Mouse (Mus musculus): ENCODE results near the gene Hdac6. TPM values are rescaled to one million over a fixed set of nuclear protein-coding genes. Genes with fewer than 3 reads are reported as not detected.

Hdac6 gene
- total RNA-seq (2021), result 1 to 10 TPM; 4.3 to 4.9 TPM
- long read RNA-seq, experiment 1, partial matches to known transcripts, result 2 of 2 reads
- long read RNA-seq, experiment 1, other reads (novel, unspliced or antisense), result 0 of 2 reads
- long read RNA-seq, experiment 2, partial matches to known transcripts, result 3 of 3 reads
- long read RNA-seq, experiment 2, other reads (novel, unspliced or antisense), result 0 of 3 reads

DNA sequence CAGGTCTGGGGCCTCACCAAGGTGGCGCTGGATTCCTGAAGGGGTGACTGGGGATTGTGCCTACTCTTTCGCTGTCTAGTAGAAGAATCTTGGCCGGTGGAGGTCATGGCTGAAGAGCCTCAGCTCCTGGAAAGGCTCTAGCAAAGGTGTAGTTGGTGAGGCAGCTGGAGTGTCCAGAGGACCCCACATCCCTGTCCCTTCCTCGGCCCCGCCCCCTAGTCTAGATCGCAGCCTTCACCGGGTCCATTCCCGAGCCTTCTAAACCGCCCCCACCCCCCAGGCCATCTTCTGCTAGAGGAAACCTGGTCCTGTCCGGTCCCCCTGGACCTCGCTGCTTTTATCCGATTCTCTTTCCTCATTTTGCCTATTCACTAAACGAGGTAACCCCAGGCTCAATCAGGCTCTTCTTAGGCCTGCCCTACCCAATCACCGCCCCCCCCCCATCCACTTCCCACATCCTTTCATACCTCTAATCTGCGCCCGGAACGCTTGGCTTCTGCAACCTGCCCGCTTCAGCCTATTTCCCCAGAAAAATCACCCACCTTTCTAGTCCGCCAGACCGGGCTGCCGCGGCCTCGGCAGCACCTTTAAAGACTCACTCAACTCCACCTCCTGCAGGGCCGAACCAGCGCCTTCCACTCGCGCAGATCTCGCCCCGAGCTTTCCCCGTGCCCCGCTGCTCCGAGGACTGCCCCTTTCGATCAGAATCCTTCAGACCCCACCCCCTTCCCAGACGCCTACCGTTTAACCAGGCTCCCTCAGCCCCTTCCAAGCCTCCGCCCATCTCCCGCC is at the start of gene Hdac6:
Hdac6 (minus strand) TSS at position 782 of the 792 bp plus-strand sequence.
- DNase-seq, result no peak

DNA sequence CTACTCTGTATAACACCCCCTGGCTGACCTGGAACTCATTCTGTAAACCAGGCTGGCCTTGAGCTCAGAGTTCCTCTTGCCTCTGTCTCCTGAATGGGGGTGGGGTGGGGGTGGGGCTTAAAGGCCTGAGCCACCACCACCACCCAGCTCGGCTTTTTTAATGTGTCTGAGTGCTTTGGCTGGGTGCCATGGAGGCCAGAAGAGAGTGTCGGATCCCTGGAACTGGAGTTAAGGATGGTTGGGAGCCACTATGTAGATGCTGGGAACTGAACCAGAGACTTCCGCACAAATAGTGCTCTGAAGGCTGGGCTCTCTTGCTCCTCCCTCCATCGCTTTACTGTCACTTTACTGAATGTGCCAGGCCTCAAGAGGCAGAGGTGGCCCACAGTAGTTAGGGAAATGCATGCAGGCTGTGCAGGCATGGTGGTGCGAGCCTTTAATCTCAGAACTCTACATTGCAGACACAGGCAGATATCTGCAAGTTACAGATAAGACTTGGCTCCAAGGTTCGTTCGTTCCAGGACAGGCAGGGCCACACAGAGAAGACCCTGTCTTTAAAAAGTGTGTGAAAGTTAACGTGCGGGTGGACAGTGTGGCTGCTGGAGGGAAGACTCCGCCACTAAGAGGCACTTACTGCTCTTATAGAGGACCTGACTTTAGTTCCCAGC is 45.5 kb upstream of the Hdac6 start:
- DNase-seq, result no peak
- intact Hi-C loops (cut with DNase I), result no loop called here

More for the DNA sequence above, at the start of gene Hdac6:
- intact Hi-C loops (cut with DNase I), result no loop called here

DNA sequence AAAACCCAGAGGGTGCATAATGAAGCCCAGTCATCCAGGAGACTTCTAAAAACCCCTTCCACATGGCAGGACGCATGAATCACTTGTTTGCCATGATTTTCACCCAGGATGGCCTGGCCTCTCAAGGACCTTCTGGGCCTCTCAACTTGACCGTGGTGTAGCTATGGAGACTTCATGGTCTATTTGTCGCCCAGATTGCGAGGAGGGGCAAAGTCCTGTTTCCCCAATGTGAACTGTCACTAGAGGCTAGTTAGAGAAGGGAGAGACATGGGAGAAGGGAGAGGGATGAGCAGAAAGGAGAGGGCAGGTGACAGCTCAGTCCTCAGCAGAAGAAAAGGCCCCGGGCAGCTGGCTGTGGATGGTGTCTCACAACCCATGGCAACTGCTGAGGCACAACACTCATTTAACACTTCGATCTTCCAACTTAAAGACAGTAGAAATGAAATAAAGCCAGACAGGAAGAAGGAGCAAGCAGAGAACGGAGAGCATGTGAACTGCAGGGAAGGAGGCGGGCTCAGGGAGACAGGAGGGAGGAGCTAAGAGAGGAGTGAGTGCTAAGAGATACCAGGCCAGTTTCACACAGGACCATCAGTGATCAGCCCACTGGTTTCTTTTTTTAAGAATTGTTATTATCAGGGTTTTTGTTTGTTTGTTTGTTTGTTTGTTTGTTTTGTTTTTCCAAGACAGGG is 44.8 kb upstream of the Hdac6 start:
- intact Hi-C loops (cut with DNase I), result no loop called here
- no peak for DNase-seq

DNA sequence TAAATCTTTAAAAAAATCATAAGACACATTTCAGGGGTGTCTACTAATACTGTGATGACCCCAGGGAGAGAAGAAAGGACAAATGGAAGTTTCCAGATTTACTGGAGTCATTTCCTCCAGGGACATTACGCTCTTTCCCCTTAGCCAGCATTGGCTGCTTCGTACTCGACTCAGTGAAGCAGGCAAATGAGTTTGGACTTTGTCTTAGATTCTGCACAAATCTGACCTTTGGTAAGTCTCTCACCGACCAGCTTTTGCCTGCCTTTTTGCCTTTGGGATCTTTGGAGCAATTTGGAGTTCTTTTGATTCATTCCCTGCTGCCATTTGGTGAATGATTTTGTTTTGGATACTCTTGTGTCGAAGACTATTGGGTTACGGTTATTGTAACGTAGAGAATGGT is 33.7 kb upstream of the Hdac6 start:
- intact Hi-C loops (cut with DNase I), result no loop called here
- DNase-seq, result no peak

DNA sequence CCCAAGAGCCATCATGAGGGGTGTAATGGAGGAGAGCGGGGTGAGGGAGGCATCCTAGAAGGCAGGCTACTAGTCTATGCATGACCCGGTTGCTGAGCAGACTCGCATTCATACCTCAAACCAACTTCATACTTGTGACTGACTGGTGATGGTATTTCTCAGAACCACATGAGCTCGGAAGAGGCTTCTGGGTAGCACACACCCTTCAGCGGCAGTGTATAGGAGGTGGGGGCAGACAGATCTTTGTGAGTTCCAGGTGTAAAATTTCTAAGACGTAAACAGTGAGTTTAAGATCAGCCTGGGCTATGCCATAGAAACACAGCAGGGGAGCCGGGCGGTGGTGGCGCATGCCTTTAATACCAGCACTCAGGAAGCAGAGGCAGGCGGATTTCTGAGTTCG is 30.2 kb upstream of the Hdac6 start, which contains the start of gene Gata1:
Gata1 (minus strand) TSS at position 180 of the 400 bp plus-strand sequence.
- no peak for DNase-seq
- intact Hi-C loops (cut with DNase I), result no loop called here

DNA sequence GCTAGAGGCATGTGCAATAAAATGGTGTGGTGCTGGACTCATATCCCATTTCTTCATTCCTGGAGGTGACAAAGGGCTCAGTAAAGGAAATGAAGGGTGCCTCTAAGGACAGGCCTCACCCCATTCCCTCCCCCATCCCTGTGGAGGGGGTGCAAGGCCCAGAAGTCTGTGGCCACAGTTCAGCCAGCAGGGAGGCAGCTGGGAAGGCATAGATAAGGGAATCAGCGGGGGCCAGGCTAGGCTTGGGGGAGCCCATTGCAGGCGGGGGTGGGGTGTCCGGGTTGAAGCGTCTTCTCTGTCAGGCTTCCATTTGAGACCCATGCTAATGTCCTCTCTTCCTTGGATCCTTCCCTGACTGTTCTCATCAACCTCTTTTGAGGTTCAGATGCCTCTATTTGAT is 23.6 kb upstream of the Hdac6 start:
- no peak for DNase-seq
- intact Hi-C loops (cut with DNase I), result no loop called here

DNA sequence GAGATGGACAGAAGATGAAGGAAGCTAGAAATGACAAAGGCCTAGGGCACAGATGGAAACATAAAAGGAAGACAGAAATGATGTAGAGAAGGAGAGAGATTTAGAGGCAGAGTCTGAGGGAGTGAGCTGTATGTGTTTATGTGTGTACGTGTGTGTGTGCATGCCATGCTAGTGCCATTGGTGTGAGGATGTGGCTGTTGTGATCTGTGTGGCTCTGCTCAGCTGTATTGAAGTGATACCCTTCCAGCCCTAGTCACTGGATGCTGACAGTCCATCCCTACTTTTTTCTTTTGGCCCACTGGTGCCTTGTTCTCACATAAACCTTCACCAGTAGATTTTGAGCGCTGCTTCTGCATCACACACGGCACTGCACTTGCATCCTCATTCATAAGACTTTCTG is 21.2 kb upstream of the Hdac6 start:
- DNase-seq, result no peak
- intact Hi-C loops (cut with DNase I), result no loop called here

DNA sequence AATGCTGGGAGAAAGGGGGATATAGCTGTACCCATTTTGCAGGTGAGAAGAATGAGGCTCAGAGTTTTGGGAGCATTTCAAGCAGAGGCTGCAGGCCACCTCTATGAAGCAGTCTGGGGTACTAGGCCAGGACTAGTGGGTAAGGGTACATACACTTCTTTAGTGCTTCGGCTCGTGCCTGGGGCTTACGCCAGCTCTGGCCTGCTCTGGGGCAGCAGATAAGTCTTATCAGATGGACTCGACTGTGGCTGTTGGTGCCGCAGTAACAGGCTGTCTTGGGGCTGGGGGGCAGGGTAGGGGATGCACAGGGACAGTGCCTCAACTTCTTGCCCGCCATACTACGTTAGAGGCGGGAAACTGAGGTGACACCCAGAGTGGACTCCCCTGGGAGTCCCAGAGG is 20.5 kb upstream of the Hdac6 start:
- intact Hi-C loops (cut with DNase I), result no loop called here
- DNase-seq, result no peak

DNA sequence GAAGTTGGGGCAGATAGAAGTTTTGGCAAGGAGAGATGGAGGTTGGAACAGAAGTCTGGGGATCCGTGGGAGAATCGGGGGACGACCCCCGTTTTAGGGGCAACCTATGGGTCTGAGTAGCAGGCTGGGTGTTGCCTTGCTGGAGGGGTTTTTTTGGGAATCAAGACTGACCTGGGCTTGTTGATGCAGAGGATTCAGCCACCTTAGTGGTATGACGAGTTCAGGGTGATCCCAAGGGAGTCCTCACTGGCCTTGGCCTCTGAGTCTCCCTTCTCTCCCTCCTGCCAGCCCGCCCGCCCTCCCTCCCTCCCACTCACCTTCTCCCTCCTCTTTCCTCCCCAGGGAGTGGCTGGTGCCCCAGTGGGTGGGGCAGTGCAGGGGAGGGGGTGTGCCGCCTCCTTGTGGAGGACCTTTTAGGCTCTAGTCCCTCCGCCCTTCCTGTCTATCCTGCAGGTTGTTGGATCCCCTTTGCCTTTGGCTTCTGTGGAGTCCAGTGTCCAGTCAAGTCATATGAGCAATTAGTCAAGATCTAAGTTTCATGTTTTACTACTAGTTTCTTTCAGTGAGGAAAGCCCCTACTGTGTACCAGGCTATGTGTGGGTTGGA is 20.0 kb upstream of the Hdac6 start:
- intact Hi-C loops (cut with DNase I), result no loop called here
- no peak for DNase-seq

DNA sequence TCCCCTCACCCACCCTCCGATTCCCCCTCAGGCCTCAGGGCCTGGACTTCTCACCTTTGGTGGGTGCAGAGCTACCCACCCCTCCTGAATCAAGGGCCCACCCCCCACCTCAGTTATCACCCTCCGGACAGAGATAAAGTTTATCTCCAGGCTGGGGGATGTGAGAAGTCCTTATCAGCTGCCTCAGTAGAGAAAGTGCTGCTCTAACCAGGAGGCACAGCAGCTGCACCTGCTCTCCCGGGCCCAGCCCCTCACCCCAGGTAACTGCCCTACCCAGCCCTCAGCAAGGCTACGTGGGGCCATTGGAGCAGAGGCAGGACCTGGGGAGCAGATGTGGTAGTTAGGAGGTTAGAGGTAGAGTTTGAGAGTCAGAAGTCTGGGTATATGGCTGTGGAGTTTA is 18.5 kb upstream of the Hdac6 start:
- DNase-seq, result no peak
- intact Hi-C loops (cut with DNase I), result no loop called here

DNA sequence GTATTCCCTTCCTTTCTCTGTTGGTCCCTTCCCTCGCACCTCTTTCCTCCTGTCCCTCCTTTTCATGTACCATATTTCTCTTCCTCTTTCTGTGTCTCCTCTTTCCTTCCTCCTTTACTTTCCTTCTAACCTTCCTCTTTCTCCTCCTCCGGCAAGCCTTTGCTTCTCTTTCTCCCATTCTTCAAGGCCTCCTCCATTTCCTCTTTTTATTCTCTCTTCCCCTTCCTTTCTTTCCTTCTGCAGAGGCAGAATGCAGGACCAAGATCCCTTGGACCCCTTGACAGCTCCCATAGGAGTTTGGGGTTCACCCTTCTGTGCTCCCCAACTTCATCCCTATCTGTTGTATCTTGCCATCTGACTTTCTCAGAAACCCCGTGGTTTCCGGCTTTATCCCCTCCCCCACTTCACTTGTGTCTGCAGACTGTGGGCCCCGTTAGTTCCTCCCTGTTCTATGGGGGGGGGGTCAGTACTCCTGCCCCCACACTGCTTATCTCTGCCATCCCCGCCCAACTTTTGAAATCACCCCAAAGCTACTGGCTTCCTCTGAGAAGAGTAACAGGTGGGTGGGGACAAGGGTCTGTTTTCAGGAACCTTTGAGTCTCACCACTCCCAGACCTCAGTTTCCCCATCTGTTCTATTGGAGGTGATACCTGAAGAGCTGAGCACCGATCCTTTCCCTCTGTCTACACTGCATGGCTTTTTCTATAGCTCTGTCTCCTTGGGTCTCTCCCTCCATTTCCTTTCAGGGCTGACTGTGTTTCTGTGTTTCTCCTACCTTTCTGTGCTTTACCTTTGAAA is 16.3 kb upstream of the Hdac6 start:
- intact Hi-C loops (cut with DNase I), result no loop called here
- no peak for DNase-seq

DNA sequence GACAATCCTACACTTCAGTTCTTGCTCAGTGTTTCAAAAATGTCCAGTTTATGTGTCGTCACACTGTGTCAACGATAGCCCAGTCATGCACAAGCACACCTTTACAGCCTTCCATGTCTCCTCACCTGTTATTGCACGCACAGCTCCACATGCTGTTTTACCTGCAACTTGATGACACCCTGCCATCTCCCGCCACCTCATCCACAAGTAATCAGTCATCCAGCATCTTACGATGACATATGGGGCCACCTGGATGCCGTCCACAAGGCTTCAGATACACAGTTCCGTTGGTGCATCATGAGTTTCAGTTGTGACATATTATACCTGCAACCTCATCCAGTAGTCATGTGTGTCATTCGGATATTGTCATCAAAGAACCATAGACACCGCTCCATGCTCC is 11.2 kb upstream of the Hdac6 start:
- DNase-seq, result no peak
- intact Hi-C loops (cut with DNase I), result no loop called here

DNA sequence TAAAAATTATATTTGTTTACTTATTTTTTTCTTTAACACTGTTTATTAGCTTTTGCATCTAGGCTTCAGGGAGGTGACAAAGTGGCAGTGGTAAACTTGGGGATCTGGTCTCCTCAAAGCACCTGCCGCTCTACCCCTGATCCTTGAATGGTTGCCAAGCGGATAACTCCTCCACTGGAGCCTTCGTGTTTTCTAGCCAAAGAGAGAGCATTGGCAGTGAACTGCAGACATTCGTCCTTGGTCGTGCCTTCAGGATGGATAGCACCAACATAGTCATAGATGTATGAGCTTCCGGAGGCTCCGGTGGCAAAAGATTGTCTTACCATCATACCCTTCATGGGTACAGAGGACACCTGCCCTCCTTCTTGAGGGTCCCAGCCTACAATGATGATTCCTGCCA is 2.4 kb upstream of the Hdac6 start:
- DNase-seq, result no peak
- intact Hi-C loops (cut with DNase I), result no loop called here

DNA sequence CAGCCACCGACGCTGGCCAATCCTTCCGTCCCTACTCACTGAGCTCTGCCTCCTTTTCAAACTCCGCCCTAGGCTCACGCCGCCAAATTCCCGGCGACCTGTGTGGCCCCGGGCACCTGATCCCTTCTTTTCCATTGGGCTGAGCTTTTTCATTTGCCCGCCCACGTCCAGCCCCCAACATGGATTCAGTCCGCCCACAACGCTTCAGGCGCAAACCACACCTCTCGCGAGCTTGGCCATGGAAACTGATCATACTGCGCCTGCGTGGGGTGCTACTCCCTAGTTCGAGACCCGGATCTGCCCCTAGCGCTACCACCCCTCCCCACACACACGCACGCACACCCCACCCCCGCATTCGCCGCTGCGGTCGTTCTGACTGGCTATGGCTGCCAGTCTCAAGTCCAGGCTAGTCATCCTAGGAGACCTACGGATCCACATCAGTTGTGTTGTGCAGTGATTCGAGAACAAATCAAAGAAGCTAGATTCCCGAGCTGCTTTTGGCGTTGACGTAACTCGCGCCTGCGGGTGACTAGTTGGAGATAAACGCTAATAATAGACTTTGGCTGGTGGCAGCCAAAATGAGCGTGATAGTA is 307 bp upstream of the Hdac6 start:
- intact Hi-C loops (cut with DNase I), result no loop called here

DNA sequence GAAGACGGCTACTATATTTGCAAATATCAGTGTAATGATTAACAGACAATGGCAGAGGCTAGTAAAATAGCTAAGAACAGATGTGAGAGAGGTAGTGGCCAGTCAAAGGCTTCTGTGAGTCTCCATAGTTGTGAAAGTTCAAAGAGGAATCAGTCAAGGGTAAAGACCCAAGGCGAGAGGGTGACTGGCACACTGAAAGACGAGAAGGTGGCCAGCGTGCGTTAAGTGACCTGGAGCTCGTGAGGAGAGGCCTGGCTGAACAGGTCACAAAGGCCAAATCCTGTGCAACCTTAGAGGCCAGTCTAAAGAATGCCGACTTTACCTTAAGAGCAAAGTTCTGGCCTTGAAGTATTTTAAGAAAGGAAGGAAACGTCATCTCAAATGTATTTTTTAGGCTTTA is 2.1 kb downstream of the Hdac6 start:
- no peak for DNase-seq
- intact Hi-C loops (cut with DNase I), result no loop called here

More for the DNA sequence above, 307 bp upstream of the Hdac6 start:
- DNase-seq, result peak; percentile 86 to 90

DNA sequence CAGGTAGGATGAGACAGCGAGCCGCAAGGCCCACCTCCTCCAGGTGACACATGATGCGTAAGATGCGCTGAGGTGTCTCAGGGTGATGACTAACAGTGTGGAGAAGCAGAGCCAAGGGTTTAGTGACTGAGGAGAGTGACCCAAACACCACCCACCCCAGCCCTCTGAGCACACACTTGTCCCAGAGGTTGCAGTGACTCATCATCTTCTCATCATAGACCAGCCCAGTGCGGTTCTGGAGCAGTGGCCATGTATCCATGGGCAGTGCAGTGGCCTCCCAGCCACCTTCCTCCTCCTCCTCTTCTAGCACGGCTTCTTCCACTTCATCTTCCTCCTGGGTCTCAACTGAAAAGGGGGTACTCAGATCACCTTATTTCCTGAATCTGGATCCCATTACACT is 10.0 kb downstream of the Hdac6 start:
- intact Hi-C loops (cut with DNase I), result no loop called here
- DNase-seq, result no peak

DNA sequence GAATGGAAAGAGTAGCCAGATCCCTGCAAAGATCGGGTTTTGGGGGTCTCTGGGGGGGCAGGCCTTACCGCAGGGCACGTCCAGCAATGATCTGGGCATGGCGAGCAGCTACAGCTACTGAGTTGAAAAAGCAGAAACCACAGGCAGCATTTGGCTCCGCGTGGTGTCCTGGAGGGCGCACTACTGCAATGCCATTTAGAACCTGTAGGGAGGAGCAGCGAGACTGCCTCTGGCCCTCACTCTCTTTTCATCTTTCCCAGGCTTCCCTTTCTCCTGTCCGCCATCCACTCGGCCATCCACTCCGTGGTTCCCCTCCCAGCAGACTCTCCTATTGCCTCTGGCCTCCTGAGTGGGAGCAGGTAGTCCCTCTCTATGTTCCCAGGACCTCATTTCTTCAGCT is 10.8 kb downstream of the Hdac6 start:
- intact Hi-C loops (cut with DNase I), result no loop called here
- no peak for DNase-seq

DNA sequence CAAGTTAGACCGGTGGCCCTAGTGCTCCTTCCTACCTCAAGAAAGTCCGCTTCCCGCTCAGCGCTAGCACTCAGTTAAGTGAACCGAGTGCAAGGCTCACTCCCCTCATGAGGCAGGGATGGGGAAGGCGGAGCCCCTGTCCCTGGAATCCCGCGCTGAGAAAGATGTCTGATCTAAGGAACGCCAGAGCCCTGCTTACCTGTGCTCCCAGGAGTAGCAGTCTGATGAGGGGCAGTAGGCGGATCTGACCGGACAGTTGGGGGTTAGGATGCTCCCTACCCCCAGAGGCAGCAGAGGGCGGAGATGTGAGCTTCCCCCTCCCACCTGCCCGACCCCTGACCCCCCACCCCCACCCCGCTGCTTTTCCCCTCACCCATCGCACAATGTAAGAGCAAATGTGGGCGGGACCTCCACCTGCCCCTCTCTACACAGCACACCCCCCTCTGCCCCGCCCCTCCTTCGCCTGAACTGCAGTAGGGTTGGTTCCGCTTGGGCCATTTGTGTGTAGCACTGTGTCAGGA is 19.4 kb downstream of the Hdac6 start, which contains the start of gene Eras:
Eras (minus strand) TSS at position 338 of the 521 bp plus-strand sequence.
- intact Hi-C loops (cut with DNase I), result no loop called here
- DNase-seq, result no peak

DNA sequence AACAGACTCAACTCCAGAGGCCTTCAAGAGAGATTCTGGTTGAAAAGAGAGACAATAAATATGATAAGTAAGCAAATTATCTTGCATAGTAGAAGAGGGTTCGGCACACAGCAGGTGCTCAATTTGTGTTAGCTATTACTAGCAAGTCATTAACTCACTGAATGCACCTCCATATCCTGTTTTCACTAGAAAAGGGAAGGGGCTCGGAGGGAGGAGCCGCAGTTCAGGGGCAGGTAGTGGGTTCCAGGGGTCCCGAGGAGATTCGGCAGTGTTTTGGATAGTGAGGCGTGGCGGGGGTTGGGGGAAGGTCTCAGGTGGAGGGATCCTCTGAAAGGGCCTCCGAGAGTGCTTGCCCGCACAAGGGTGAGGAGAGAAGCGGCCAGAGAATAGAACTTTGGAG is 20.6 kb downstream of the Hdac6 start:
- intact Hi-C loops (cut with DNase I), result no loop called here
- no peak for DNase-seq

All from gastrocnemius, postnatal 36 days (tissue).